Mouse (Mus musculus) CD8-positive naive resting alpha-beta T cell, adult 57 days (primary cell): ENCODE measurements around the gene Robo4. TPM values are rescaled to one million over a fixed set of nuclear protein-coding genes. Genes with fewer than 3 reads are reported as not detected.

Experiments used
- total RNA-seq: library from RNA; stranded (reverse); gene quantifications from one replicate; pipeline ENCODE4 v1.2.4, GENCODE M21; 2023

The Robo4 gene
- total RNA-seq, result not detected

DNA sequence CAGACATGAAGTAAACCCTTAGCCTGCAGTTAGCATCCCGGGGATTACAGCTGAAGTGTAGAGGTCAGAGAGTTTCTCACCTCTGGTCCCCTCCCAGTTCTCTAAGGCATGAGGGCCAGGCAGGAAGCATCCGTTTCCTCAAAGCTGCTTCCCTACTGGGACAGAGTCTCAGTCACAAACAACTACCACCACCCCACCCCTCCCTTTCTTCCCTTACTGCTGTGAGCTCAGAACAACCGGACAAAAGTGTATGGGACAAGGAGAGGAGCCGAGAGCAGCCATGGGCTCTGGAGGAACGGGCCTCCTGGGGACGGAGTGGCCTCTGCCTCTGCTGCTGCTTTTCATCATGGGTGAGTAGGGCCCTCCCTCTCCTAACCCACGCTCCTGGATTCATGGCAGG is at the start of gene Robo4:
TSS of gene Robo4 (plus strand) at position 96 of the 400 bp plus-strand sequence.

DNA sequence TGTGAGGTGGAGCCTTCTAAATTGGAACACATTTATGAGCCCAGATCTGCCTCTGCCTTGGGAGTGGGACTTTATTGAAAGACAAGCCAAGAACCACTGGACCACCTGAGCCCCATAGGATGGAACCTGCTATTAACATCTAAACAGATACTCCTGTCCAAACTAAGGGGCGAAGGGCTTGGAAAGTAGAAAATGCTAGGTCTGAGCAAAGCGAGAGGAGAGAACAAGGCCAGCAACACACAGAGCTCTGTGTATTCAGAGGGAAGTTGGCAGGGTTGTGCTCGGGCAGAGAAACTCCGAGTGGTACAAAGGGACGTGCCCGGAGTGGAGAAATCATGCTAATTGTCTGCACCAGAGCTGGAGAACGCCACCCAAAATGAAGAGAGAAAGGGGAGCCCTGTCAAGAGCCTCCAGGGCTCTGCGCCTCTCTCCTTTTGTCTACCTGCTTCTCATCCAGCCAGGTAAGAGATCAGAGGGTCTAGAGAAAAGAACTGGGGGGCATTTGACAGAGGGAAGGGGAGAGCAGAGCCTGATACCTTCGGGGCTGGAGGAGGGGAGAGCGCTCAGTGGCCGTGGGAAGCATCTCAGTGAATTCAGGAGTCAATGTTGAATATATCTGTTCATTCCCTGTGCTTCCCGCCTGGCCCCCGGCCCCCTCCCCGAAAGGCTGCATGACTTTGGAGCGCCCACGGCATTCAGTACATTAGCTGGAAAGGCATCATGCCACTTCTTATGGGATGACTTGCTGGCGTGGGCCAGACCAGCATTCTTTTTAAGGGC is 34.2 kb upstream of the Robo4 start, which contains the start of gene Hepacam:
TSS of gene Hepacam (plus strand) at position 51 of the 780 bp plus-strand sequence.

DNA sequence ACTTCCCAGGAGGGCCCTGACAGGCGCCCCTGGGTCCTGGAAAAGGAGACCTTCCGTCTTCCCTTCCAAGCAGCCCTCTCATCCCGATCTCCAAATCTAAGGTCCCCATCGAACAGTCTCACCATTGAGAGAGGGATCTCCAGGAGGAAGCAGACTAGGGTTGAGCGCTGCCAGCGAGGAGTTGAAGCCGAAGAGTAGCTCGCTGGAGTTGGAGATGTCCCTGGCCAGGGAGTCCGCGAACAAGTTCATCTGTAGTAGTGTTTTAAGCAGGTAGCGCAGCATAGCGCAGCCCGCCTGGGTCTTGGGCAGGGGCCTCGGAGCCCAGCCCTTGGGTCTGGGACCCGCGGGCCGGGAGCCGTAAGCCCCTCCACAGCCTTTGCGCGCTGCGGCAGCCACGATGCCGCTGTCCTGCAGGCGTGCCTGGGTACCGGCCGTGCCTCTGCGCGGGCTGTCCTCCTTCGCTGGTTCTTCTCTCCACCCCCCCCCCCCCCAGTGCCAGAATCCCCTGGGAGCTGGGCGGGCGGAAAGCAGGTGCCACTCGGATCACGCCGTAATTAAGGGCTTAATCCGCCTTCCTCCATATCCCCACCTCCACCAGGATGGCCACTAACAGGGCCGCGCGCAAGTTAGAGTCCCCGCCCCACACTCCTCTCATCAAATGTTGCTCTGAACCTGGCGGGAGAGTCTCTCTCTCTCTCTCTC is 31.2 kb downstream of the Robo4 start, which contains the start of gene Robo3:
TSS of gene Robo3 (minus strand) at position 527 of the 702 bp plus-strand sequence.

Other genes starting within 250 kb of the Robo4 start
- 1.5 TPM for gene Tmem218, start 193.7 kb upstream of the Robo4 start, total RNA-seq
- gene Slc37a2, start 146.2 kb upstream of the Robo4 start, total RNA-seq, result 2.8 TPM
- gene Ccdc15, start 53.5 kb upstream of the Robo4 start, total RNA-seq, result 13.9 TPM
- not detected for gene Hepacam, start 34.5 kb upstream of the Robo4 start, total RNA-seq
- gene Robo3, start 31.3 kb downstream of the Robo4 start, total RNA-seq, result not detected
- 59.9 TPM for gene Msantd2, start 87.4 kb downstream of the Robo4 start, total RNA-seq
- gene Esam, start 126.2 kb downstream of the Robo4 start, total RNA-seq, result 0.58 TPM
- gene Vsig2, start 137.4 kb downstream of the Robo4 start, total RNA-seq, result not detected
- gene Nrgn, start 151.0 kb downstream of the Robo4 start, total RNA-seq, result 0.37 TPM
- gene Siae, start 153.8 kb downstream of the Robo4 start, total RNA-seq, result 9.7 TPM
- gene Spa17, start 211.8 kb downstream of the Robo4 start, total RNA-seq, result not detected